Mouse (Mus musculus) right cerebral cortex, postnatal 25 days (tissue): ENCODE data around the gene Fes.
"Not testable (repeated sequence)": the region's sequence is repeated elsewhere in the genome, so short reads cannot be mapped to it uniquely, and the experiment has no call there.

Experiments used
- DNase-seq: peaks from one replicate; pipeline ENCODE4 v3.0.0; 2022

Gene Fes

DNA sequence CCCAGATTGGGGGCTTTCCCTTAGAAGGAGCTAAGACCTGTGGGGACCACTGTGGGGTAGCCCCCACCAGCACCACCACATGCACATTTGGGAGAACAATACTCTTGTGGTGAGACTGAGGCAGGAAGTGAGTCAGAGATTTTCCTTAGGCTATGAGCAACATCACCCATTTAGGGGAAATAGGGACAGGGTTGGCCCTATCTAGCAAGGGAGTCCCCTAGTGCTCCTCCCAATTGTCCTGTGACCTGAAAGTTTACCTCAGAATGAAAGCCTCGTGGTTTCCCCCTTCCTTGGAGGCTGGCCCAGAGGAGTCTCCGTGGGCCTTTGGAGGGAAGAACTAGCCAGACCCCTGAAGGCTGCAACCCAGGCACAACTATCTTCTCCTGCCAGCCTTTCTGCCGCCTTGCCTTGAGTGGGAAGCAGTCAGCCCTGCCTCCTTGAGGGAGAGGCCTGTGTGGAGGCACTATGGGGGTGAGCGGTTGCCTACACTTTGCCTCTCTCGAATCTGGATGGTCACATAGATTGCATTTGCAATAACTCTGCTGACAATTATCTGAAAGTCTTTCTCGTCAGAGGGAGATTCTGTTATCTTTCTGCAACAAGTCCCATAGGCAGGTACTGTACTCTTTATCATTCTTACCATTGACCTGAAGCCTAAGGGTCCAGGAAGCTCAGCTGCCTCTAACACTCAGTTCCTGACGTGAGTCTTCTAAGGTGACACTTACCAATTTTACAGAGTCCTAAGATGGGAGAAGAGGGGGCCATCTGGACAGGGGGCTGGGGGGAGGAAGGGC, 16.6 kb upstream of the Fes start:
- no peak for DNase-seq

DNA sequence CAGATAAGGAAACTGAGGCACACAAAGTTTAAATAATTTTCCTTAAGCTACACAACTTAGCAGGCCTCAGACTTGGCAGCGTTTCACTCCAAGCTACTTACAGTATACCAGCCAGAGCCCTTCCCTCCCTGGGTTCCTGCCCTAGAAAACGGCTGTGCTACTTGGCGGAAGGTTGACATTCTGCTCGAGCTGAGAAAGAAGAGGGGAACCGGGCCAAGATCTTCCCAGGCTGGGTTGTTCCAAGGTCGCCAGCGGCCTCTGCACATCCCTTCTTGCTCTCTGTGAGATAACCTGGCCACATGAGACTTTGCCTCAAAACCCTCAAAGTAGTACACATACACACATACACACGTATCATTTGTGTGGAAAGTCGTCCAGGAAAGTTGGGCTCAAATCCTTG, 15.8 kb upstream of the Fes start:
- DNase-seq = no peak

DNA sequence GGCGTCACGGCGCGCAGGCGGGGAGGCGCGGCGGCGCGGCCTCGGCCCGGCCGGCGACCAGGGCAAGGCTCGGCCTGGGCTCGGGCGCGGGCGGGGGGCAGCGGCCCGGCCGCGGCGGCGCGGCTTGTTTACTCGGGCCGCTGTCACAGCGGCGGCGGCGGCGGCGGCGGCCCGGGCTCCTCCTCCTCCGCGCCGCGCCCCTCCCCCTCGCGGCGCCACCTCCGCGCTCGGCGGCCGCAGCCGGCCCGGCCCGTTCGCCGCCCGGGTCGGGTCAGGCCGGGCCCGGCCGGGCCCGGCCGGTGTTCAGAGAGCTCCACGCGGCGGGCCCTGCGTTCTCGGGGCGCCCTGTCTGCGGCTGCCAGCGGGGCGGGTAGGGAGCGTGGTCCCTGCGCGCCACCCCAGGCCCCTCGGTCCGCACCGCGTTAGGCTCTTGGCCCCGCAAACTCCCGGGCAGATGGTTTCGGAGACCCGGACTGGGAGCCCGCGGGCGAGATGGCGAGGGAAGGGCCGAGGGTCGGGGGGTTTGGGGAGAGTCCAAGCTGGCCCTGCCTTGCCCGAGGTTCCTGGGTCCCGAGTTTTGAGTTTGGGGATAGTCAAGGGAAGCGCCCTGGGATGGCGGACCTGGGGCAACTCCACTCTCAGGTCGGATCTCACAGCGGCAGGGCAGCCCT, 15.0 kb upstream of the Fes start:
- DNase-seq = peak; percentile 57

DNA sequence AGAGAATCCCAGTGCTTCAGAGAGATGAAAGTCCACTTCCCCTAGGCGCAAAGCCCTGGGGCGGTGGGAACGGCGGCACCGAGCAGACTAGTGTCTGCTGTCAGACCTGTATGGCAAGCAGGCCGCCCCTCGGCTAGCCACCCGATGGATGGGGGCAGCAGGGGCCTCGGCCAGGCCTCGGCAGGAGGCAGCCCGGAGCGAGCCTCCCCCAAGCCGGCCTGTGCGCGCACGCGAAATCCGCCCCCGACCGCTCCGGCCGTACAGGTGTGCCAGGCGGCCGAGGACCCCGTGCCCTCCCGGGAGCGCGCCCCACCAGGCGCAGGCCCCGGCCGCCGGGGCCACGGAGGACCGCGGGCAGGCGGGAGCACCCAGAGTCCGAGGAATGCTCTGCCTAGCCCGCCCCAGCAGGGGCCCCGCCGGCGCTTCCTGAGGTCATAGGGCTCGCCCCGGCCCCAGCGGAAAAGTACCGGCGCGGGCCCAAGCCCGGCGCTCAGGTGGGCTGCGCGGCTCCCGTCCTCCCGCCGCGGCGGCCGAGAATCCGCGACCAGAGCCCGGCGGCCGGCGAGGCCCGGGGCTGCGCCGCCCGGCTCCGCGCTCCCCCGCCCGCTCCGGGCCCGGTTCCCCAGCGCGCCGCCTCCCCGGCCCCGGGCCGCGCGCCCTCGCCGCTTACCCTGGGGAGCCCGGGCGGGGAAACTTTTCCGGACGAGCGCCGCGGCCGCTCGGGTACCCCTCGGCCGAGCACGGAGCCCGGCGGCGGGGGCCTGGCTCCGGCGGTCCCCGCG, 14.3 kb upstream of the Fes start:
- no peak for DNase-seq

DNA sequence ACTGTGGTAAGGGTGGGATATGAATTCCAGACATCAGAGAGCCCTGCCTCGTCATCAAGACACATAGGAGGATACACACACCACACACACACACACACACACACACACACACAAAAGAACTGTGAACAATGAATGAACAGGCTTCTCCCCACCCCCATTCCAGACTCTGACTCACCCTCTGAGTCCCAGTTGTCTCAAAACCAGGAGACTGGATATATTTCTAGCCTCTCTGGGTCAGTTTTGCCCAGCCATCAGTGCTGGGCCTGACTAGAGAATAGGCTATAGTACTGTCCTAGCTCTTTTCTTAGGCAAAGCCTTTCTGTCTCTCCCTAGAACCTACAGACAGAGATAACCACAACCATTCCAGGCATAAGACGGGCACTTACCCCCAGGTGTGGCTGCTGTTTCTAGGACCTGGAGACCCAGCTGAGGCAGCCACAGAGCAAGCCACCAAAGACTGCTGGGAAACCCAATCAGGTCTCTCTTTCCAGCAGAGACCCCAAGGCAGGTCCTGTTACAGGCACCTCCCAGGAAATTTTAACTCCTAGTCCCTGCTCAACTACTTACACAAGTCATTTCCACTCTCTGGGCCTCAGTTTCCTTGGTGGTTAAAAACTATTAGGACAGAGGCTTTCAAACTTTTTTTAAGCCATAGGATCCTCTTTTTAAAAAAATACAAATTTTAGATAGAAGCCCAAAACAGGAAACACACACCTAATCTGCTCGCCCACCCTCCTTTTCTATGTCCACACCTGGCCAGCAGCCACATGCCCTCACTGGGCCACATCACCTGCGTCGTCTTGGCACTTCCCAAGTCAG, 13.5 kb upstream of the Fes start:
- DNase-seq = no peak

DNA sequence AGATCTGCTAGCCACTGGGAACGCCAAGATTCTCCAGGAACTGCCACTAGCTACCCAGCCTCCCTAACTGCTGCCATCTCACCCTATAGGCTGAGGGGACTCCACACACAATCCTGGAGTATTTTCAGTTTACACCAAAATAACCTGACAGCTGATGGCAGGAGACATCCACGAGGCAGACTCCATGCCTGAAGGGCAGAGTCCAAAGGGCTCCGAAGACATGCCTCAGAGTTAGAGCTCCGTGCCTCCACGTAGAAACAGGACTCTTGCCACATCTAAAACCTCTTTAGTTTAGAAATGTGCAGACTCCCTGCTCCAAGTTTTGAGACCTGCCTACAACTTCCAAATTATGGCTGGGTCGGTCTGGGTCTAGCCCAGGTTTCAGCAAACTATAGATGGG, 12.8 kb upstream of the Fes start:
- no peak for DNase-seq

DNA sequence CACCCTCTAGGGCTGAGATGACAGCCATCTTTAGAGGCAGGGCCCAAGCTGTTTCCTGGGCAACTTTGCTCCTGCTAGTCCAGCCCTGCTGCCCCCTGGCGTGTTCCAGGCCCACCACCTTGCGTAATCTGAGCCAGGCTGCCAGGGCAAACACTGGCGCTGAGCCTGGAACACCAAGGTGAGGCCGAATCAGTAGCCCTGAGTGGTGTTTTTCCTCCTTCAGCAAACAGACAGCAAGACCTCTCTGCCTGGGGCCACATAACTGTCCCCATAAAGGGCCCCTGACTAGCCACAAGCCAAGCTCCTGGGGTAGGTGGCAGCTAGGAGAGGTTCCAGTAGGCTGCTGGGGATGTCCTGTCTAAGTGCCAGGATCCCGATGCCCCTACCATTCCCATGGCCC, 12.4 kb upstream of the Fes start:
- no peak for DNase-seq

DNA sequence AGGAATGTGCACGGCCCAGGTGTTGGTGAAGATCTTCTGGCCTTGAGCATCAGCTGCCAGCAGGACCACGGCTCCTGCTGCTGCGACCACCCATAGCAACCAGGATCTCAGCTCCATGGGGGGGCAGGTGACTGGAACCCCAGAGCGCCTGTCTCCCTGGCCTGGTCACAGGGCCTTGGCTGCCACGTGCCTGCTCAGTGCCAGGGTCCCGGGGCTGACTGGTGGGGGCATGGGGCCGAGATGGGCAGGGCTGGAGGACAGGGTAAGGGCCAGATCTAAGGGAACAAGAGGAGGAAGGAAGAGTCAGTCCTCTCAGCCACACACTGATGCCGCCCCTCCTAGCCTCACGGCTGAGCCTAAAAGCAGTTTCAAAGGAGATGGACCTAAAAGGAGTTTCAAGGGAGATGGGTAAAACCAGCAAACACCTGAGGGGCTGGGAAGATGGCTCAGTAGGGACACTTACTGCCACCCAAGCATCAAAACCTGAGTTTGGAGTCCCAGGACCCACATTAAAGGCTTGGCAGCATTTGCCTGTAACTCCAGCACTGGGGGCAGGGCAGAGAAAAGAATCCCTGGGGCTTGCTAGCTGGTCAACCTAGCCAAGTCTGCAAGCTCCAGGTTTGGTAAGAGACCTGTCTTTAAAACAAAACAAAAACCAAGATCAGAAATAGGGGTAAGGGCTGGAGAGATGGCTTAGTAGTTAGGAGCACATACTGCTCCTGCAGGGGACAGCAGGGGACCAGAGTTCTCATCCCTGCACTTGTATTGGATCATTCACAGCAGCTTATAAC, 11.1 kb upstream of the Fes start:
- peak; percentile 5 for DNase-seq

DNA sequence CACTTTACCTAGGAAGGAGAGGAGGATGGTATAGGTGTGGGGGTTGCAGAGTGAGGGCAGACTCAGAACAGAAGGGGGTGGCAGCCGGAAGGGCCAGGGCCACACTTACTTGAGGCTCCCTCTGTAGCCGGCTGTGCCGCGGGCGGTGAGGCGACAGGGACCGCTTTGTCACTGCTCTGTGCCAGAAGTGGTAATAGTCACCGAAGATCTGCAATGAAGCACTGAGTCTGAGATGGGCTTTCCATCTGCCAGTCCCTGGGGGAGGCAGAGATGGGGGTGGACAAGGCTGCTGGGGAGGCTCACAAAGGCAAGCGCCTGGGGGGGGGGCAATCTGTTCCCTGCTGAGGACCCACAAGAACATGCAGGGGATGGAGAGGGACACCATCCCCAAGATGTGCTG, 10.2 kb upstream of the Fes start:
- DNase-seq = peak; percentile 62

DNA sequence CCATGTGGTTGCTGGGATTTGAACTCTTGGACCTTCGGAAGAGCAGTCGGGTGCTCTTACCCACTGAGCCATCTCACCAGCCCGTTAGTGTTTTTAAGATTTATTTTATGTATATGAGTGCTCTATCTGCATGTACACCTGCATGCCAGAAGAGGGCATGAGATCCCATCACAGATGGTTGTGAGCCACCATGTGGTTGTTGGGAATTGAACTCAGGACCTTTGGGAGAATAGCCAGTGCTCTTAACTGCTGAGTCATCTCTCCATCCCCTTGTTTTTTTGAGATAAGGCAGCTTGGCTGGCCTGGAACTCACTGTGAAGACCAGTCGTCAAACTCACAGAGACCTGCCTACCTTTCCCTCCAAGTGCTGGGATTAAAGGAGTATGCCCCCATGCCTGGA, 8.7 kb upstream of the Fes start:
- DNase-seq = not testable (repeated sequence)

DNA sequence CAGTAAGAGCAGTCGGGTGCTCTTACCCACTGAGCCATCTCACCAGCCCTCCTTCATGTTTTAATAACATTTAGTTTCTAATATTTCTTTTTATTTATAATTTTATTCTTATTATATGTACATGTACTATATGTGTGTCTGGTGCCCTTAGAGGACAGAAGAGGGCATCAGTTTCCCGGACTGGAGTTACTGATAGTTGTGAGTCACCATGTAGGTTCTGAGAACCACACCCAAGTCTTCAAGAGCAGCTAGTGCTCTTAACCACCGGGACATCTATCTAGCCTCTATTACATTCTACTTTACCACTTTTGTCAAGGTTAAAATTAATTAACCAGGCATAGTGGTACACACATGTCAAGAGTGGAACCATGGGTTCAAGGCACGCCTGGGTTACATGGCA, 6.9 kb upstream of the Fes start:
- no peak for DNase-seq

DNA sequence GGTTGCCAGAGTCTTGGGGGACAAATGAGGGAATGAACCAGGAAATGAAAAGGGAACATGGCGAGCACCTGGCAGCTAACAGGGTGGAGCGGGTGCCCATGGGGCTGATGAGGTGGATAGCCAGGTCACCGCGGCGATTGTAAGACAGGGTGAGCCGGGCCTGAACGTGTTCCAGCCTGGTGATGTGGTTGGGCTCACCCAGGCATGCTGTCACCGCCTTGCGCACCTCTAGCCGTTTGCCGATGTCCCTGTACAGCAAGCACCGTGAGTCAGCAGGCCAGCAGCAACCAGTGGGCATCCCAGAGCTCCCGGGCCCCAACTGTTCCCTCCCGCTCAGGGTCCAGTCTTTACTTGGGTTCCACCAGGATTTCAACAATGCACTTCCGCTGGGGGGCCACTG, 4.4 kb upstream of the Fes start:
- peak; percentile 2 for DNase-seq

DNA sequence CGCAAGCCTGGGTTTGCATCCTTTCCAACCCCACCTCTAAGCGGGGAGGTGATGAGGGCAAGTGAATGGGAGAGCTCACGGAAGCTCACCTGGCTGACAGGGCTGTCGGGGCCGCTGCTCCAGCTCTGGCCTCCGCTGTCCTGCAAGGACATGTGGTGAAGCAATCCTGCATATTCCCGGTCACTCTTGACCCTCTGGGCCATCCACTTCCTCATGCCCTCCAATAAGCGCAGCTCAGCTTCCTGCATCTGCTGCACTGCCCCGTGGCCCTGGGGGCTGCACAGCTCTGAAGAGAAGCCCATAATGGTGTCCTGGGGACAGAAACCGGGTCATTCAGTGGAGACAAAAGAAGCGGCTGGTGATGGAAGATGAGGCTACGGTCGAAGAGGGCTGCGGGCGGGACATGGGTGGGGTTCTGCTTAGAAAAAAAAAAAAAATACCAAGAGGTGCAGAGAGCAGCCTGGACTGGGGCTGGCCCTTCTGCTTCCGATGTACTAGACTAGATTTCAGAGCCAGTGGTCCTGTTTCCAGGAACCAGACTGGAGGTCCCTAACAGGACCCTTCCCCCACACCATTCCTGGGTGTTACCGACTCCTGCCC, 613 bp downstream of the Fes start:
- DNase-seq = no peak

DNA sequence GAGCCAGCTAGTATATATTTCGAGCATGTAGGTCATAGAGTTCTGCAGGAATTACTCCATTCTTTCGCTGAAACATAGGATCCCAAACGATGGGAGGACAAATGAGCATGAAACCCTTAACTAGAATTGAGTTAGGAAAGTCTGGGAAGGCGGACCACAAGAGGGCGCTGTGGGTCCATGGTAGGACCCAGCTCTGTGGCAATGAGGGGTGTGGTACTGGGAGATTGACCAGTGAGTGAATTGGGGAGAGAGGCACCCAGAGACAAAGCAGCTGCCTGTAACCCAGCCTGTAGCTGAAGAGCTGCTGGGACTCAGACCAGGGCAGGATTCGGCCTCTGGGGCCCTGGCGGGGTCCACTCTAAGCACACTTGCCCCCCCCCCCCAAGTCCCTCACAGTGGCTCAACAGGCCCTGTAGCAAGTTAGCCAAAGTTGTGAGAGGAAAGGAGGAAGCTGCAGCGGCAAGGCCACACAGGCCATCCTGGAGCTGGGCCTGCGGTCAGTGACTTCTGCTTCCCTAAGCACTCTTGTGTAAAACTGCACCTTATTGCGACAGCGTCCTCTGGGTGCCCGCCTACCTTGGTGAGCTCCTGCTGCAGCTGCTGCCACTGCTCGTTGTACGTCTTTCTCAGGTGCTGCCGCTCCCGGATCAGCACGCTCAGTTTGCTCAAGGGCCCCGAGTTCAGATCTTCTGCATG, 1.4 kb downstream of the Fes start:
- DNase-seq = peak; percentile 81

DNA sequence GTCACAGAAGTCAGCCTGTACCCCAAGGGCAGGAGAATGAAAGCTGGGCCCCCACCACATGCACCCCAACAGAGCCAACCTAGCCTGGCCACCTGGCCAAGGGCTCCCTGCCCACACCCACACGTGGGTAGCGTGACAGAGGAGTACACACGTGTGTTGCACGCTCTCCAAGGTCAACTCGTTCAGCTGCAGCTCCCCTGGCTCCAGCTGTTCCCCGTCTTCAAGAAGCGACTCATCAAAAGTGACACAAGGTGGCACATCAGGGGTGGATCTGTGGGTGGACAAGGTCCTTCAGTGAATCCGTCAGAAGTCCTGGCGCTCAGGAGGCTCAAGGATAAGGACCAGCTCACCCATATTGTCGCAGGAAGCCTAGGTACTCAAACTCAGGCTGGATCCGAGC, 4.8 kb downstream of the Fes start:
- no peak for DNase-seq

DNA sequence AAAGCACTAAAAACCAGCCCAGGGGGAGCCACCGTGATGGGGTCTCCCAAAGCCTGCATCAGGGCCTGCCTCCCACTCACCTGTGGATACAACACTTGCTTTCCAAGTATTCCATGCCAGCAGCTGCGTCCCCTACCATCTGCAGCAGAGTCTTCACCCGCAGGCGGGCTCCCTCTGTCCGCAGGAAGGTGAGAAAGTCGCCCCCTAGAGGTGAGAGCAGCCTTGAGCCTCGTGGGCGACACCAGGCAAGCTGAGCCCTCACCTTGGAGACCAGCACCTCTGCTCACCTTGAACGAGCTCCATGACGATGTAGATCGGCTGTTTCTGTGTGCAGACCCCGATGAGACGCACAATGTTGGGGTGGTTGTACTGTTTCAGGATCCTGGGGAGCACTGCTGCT, 8.2 kb downstream of the Fes start:
- no peak for DNase-seq

DNA sequence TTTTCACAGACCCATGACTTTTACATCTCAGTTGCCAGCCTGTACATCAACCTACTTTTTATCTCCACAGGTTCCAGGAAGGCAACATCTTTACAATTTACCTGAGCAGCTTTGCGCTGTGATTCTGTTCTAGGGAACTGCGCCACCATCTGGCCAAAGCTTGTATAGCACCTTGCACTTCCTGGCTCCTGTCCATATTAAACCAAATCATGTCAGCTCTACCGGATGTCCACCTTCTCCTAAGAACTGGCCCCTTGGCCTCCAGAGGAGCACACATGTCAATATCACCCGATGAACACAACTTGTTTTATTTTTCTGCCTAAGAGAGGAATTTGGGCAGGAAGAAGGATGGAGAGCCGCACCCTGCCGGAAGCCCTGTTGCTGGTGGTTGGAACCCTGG, 10.3 kb downstream of the Fes start:
- DNase-seq = no peak

DNA sequence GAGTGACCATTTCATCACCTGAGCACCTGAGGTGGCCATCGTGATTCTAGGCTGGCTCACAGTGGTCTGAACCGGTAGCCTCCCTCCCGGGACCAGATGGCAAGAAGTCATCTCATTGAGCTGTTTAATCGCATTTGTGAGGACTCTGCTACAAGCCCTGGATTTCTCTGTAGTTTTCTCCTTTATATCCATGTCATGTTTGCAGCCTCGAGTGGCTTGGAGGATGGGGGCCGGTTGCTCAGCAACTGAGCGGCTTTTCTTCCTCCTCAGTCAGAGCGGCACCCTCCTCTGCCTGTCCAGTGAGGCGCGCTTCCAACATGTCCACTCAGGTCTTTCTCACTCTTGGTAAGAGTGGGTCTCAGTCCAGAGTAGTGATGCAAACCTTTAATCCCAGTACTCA, 11.6 kb downstream of the Fes start:
- DNase-seq = no peak

DNA sequence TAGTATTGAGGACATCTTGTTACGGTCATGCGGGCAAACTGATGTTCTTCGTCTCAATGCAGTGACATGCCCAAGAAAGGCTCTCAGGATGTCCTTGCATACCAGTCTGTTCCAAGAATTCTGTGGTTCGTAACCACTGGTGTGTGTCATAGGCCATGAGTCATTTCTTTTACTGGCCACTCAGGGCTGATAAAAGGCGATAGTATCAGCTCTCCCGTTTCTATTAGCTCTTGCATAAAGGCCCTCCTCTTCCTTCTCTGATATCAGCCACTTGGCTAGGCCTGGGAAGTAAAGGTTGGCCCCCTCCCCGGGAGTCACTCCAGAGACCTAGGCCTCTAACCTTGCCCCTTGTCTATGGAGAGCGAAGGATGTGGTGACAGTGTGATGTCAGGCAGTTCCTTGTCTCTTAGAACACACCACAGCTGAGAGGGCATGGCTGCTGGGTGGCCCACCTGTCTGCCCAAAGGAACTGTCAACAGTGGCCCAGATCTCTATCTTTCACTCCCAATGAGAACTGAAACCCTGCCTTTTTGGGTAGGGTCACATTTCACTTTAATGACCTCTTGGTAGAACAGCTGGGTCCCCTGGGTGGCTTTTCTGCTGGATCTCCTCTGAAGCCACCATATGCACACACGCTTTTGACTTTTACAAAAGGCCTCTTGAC, 12.2 kb downstream of the Fes start:
- DNase-seq = no peak

DNA sequence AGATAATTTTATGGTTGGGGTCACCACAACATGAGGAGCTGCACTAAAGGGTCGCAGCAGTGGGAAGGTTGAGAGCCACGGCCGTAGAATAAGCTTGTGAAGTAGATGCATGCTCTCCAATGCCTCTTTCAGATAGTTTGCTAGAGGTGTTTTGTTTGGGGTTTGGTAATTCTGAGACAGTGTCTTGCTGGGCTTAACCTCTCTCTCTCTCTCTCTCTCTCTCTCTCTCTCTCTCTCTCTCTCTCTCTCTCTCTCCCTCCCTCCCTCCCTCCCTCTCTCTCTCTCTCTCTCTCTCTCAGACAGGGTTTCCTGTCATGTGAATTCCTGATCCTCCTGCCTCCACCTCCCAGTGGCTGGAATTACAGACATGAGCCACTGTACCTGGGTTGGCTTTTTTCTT, 13.0 kb downstream of the Fes start:
- no peak for DNase-seq

DNA sequence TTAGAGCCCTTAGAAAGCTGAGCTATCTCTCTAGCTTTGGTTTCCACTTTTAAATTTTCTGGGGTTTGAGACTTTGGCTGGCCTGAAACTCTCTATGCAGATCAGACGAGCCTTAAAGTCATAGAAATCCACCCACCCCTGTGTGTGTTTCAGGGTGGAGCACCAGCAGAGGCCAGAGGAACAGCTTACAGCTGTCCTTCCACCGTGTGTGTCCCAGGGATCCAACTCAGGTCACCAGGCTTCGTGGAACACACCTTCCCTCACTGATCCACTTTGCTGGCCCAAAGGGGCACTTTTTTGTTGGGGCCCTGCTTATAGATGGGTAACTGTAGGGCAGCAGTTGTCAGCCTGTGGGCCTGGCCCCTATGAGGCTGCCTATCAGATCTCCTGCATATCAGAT, 13.5 kb downstream of the Fes start:
- DNase-seq = no peak
